ENCODE assay signal across 15 mouse cellular contexts in genomic region chr8:11914131-11914530, GRCm38 (mm10).
A peak's percentile ranks its signal among the peaks of the same experiment; 100 is the strongest.
DNase-seq lines count a peak whose midpoint lies in the region; ATAC-seq lines count a peak whose summit lies in the region.
"Had no signal": no experiment of that assay in that cellular context is flagged by ENCODE, and none has a peak within 500 bp of the region (broad histone marks: within the 10 kb centered on the region; RNA-seq: fewer than 3 reads in every experiment).

No protein-coding gene starts in this region.

- ATAC-seq in intestine, embryonic 14.5 days (replicated peaks; ENCODE audit: low FRiP score, low TSS enrichment, low read depth), result no peak
- no peak for ATAC-seq in intestine, embryonic 15.5 days
- ATAC-seq in embryonic facial prominence, embryonic 13.5 days (ENCODE audit: insufficient number of reproducible peaks, insufficient read depth, low FRiP score, low TSS enrichment, low read depth), result no peak
- no peak for ATAC-seq in hindbrain, embryonic 12.5 days (ENCODE audit: low FRiP score)
- no peak for ATAC-seq in midbrain, embryonic 16.5 days
- ATAC-seq: liver, embryonic 12.5 days had no signal

- H3K36me3 ChIP-seq in intestine, embryonic 14.5 days (ENCODE audit: control insufficient read depth, insufficient read depth, low read length), result no peaks in the 10 kb centered on the region
- H3K36me3 ChIP-seq in intestine, embryonic 15.5 days, result no peaks in the 10 kb centered on the region
- H3K36me3 ChIP-seq in embryonic facial prominence, embryonic 13.5 days, result no peaks in the 10 kb centered on the region
- H3K36me3 ChIP-seq in hindbrain, embryonic 12.5 days, result no peaks in the 10 kb centered on the region
- no peaks in the 10 kb centered on the region for H3K36me3 ChIP-seq in midbrain, embryonic 16.5 days (ENCODE audit: control insufficient read depth, insufficient read depth, low read length)
- H3K36me3 ChIP-seq: heart, embryonic 13.5 days; liver, embryonic 12.5 days had no signal

- H3K9me3 ChIP-seq in intestine, embryonic 14.5 days (ENCODE audit: control insufficient read depth, low read length), result no peaks in the 10 kb centered on the region
- no peaks in the 10 kb centered on the region for H3K9me3 ChIP-seq in intestine, embryonic 15.5 days
- no peaks in the 10 kb centered on the region for H3K9me3 ChIP-seq in embryonic facial prominence, embryonic 13.5 days
- H3K9me3 ChIP-seq in hindbrain, embryonic 12.5 days (replicated peaks), result no peaks in the 10 kb centered on the region
- H3K9me3 ChIP-seq in midbrain, embryonic 16.5 days (replicated peaks; ENCODE audit: control insufficient read depth, low read length, poor library complexity, severe bottlenecking), result no peaks in the 10 kb centered on the region
- H3K9me3 ChIP-seq: heart, embryonic 13.5 days; liver, embryonic 12.5 days had no signal

- WGBS in intestine, embryonic 14.5 days, result 58% methylated on average over 7 of the region's 7 CpGs
- 54% methylated on average over 7 of the region's 7 CpGs for WGBS in intestine, embryonic 15.5 days
- 26% methylated on average over 7 of the region's 7 CpGs for WGBS in embryonic facial prominence, embryonic 13.5 days
- 34% methylated on average over 7 of the region's 7 CpGs for WGBS in hindbrain, embryonic 12.5 days
- WGBS in midbrain, embryonic 16.5 days, result 18% methylated on average over 7 of the region's 7 CpGs

- H3K27ac ChIP-seq in intestine, embryonic 14.5 days (ENCODE audit: low read depth), result no peak overlapping the region; the same call in 1 of the 2 replicates
- H3K27ac ChIP-seq in intestine, embryonic 15.5 days, result no peak overlapping the region
- no peak overlapping the region for H3K27ac ChIP-seq in embryonic facial prominence, embryonic 13.5 days
- H3K27ac ChIP-seq in hindbrain, embryonic 12.5 days, result no peak overlapping the region
- H3K27ac ChIP-seq in midbrain, embryonic 16.5 days (ENCODE audit: low read length), result no peak overlapping the region
- H3K27ac ChIP-seq: heart, embryonic 13.5 days; kidney, postnatal 0 days; liver, embryonic 12.5 days had no signal

- H3K4me3 ChIP-seq in intestine, embryonic 14.5 days (ENCODE audit: low read depth, low read length), result 0 out of 2 replicates have a peak overlapping the region, but pooled peaks have one; percentile 6
- no peak overlapping the region for H3K4me3 ChIP-seq in intestine, embryonic 15.5 days (replicated peaks)
- H3K4me3 ChIP-seq in embryonic facial prominence, embryonic 13.5 days, result no peak overlapping the region
- H3K4me3 ChIP-seq in hindbrain, embryonic 12.5 days, result no peak overlapping the region
- 0 out of 2 replicates have a peak overlapping the region, but pooled peaks have one; percentile 18 for H3K4me3 ChIP-seq in midbrain, embryonic 16.5 days (ENCODE audit: low read depth, low read length)
- H3K4me3 ChIP-seq: liver, embryonic 12.5 days had no signal

- H3K9ac ChIP-seq in intestine, embryonic 14.5 days (ENCODE audit: low read length), result no peak overlapping the region
- no peak overlapping the region for H3K9ac ChIP-seq in intestine, embryonic 15.5 days
- no peak overlapping the region for H3K9ac ChIP-seq in embryonic facial prominence, embryonic 13.5 days
- no peak overlapping the region for H3K9ac ChIP-seq in hindbrain, embryonic 12.5 days
- no peak overlapping the region for H3K9ac ChIP-seq in midbrain, embryonic 16.5 days (ENCODE audit: low read depth, low read length)
- H3K9ac ChIP-seq: liver, embryonic 12.5 days had no signal

- peaks cover 20% of the 10 kb centered on the region for H3K4me1 ChIP-seq in intestine, embryonic 14.5 days (replicated peaks; ENCODE audit: control insufficient read depth, insufficient read depth, low read length)
- H3K4me1 ChIP-seq in intestine, embryonic 15.5 days (replicated peaks), result peaks cover 8% of the 10 kb centered on the region
- peaks cover 30% of the 10 kb centered on the region for H3K4me1 ChIP-seq in embryonic facial prominence, embryonic 13.5 days
- H3K4me1 ChIP-seq in hindbrain, embryonic 12.5 days, result peaks cover 41% of the 10 kb centered on the region
- peaks cover 24% of the 10 kb centered on the region for H3K4me1 ChIP-seq in midbrain, embryonic 16.5 days (ENCODE audit: control insufficient read depth, insufficient read depth, low read length)
- H3K4me1 ChIP-seq: liver, embryonic 12.5 days had no signal

- no peak for DNase-seq in intestine, embryonic 14.5 days (ENCODE audit: low spot score)
- DNase-seq in adrenal gland, postnatal 25 days, result no peak
- DNase-seq in ovary, postnatal 36 days (ENCODE audit: low spot score), result no peak
- no peak for DNase-seq in urinary bladder, postnatal 10 days (ENCODE audit: low spot score)
- DNase-seq: adrenal gland, adult 8-10 months; B cell, adult 2 months; cerebellum, adult 9-11 months; thymus, postnatal 4 days had no signal

- peak overlapping the region; percentile 28; the same call in 1 of the 2 replicates for H3K4me2 ChIP-seq in intestine, embryonic 14.5 days (ENCODE audit: low read length)
- no peak overlapping the region for H3K4me2 ChIP-seq in intestine, embryonic 15.5 days (replicated peaks)
- peak overlapping the region; percentile 53 for H3K4me2 ChIP-seq in embryonic facial prominence, embryonic 13.5 days
- H3K4me2 ChIP-seq in hindbrain, embryonic 12.5 days (replicated peaks), result peak overlapping the region; percentile 40; the same call in 1 of the 2 replicates
- peak overlapping the region; percentile 44; the same call in 1 of the 2 replicates for H3K4me2 ChIP-seq in midbrain, embryonic 16.5 days (ENCODE audit: low read length)
- H3K4me2 ChIP-seq: liver, embryonic 12.5 days had no signal

- H3K27me3 ChIP-seq in intestine, embryonic 14.5 days (replicated peaks; ENCODE audit: control insufficient read depth, insufficient read depth, low read length), result no peaks in the 10 kb centered on the region
- no peaks in the 10 kb centered on the region for H3K27me3 ChIP-seq in intestine, embryonic 15.5 days (replicated peaks)
- peaks cover 35% of the 10 kb centered on the region for H3K27me3 ChIP-seq in embryonic facial prominence, embryonic 13.5 days
- peaks cover 11% of the 10 kb centered on the region for H3K27me3 ChIP-seq in hindbrain, embryonic 12.5 days
- H3K27me3 ChIP-seq in midbrain, embryonic 16.5 days (ENCODE audit: control insufficient read depth, insufficient read depth, low read depth, low read length), result no peaks in the 10 kb centered on the region

Comparison
In these comparisons a context has a peak if more than half of its experiments do, and no peak if none do; other contexts are left out.
1. H3K4me3 ChIP-seq: peak in intestine, embryonic 14.5 days (single experiment) and midbrain, embryonic 16.5 days (single experiment); none in intestine, embryonic 15.5 days (single experiment), embryonic facial prominence, embryonic 13.5 days (single experiment) and hindbrain, embryonic 12.5 days (single experiment).